Mouse (Mus musculus): ENCODE results near the gene Fbxo17. TPM values are rescaled to one million over a fixed set of nuclear protein-coding genes. Genes with fewer than 3 reads are reported as not detected.
A peak's percentile ranks its signal among the peaks of the same experiment; 100 is the strongest.

The Fbxo17 gene
- total RNA-seq, 2 experiments from 2014 or later = 1.5 to 1.9 TPM

- peak; percentile 98 to 100 for DNase-seq (ENCODE audit: low spot score in 2 of 2)
These were observed 49.7 kb downstream of the Fbxo17 start, which contains the start of gene Sirt2 for GRCm38 (mm10) chr7:28766173-28766879. TSS of gene Sirt2 (plus strand) at chr7:28766735.

GRCm38 (mm10) chr7:28766910-28767309 is 50.3 kb downstream of the Fbxo17 start:
- DNase-seq (ENCODE audit: low spot score in 2 of 2) = no peak

GRCm38 (mm10) chr7:28767462-28767965 is 50.9 kb downstream of the Fbxo17 start, which contains the start of gene Nfkbib:
TSS of gene Nfkbib (minus strand) at chr7:28767512.
- no peak for DNase-seq (ENCODE audit: low spot score in 2 of 2)

- no peak for DNase-seq (ENCODE audit: low spot score in 2 of 2)
These were observed 52.9 kb downstream of the Fbxo17 start for GRCm38 (mm10) chr7:28769414-28769958.

- DNase-seq (ENCODE audit: low spot score in 2 of 2) = no peak
These were observed 53.7 kb downstream of the Fbxo17 start for GRCm38 (mm10) chr7:28770309-28770708.

GRCm38 (mm10) chr7:28771867-28772266 is 55.3 kb downstream of the Fbxo17 start:
- no peak for DNase-seq (ENCODE audit: low spot score in 2 of 2)

- no peak for DNase-seq (ENCODE audit: low spot score in 2 of 2)
These were observed 56.6 kb downstream of the Fbxo17 start for GRCm38 (mm10) chr7:28773163-28773562.

- DNase-seq (ENCODE audit: low spot score in 2 of 2) = peak in 1 of 2 experiments; percentile 35
These were observed 57.6 kb downstream of the Fbxo17 start for GRCm38 (mm10) chr7:28774164-28774563.

GRCm38 (mm10) chr7:28775129-28775528 is 58.5 kb downstream of the Fbxo17 start:
- DNase-seq (ENCODE audit: low spot score in 2 of 2) = no peak

GRCm38 (mm10) chr7:28778825-28779224 is 62.2 kb downstream of the Fbxo17 start:
- no peak for DNase-seq (ENCODE audit: low spot score in 2 of 2)

- DNase-seq (ENCODE audit: low spot score in 2 of 2) = peak; percentile 81 to 96
These were observed 63.6 kb downstream of the Fbxo17 start for GRCm38 (mm10) chr7:28780067-28780658.

- DNase-seq (ENCODE audit: low spot score in 2 of 2) = no peak
These were observed 64.3 kb downstream of the Fbxo17 start for GRCm38 (mm10) chr7:28780857-28781256.

- DNase-seq (ENCODE audit: low spot score in 2 of 2) = no peak
These were observed 64.7 kb downstream of the Fbxo17 start for GRCm38 (mm10) chr7:28781261-28781663.

- DNase-seq (ENCODE audit: low spot score in 2 of 2) = no peak
These were observed 68.6 kb downstream of the Fbxo17 start for GRCm38 (mm10) chr7:28785161-28785560.

Other genes with a start within 250 kb of the Fbxo17 start
- gene Ifnl2, start 206.3 kb upstream of the Fbxo17 start, total RNA-seq (2021) = not detected
- gene Ifnl3, start 194.0 kb upstream of the Fbxo17 start, total RNA-seq (2021) = not detected
- gene Sycn, start 175.9 kb upstream of the Fbxo17 start, total RNA-seq (2021) = not detected
- gene Nccrp1, start 169.6 kb upstream of the Fbxo17 start, total RNA-seq (2021) = under 1 TPM in 1 of 2 experiments, not detected in 1; 0.28 TPM
- gene Samd4b, start 118.7 kb upstream of the Fbxo17 start, total RNA-seq (2021) = 10 to 100 TPM; 74.1 to 77.1 TPM
- 10 to 100 TPM; 12.7 to 14.6 TPM for gene Pak4, start 118.6 kb upstream of the Fbxo17 start, total RNA-seq (2021)
- 1 to 10 TPM; 1.4 to 4.6 TPM for gene Acp7, start 85.5 kb upstream of the Fbxo17 start, total RNA-seq (2021)
- 10 to 100 TPM; 18.9 to 21.7 TPM for gene Fbxo27, start 24.0 kb upstream of the Fbxo17 start, total RNA-seq (2021)
- 10 to 100 TPM; 60.6 to 67.1 TPM for gene Mrps12, start 25.0 kb downstream of the Fbxo17 start, total RNA-seq (2021)
- gene Sars2, start 25.2 kb downstream of the Fbxo17 start, total RNA-seq (2021) = 10 to 100 TPM; 11.1 to 11.2 TPM
- gene Ccer2, start 39.4 kb downstream of the Fbxo17 start, total RNA-seq (2021) = under 1 TPM; 0.30 to 0.63 TPM
- gene Sirt2, start 49.9 kb downstream of the Fbxo17 start, total RNA-seq (2021) = 100 to 1,000 TPM; 125 to 129 TPM
- 10 to 100 TPM; 29.0 to 29.2 TPM for gene Nfkbib, start 50.7 kb downstream of the Fbxo17 start, total RNA-seq (2021)
- gene Rinl, start 72.2 kb downstream of the Fbxo17 start, total RNA-seq (2021) = 1 to 10 TPM; 2.4 to 3.0 TPM
- gene Hnrnpl, start 91.7 kb downstream of the Fbxo17 start, total RNA-seq (2021) = 100 to 1,000 TPM; 407 to 414 TPM
- 10 to 100 TPM; 63.1 to 71.0 TPM for gene Ech1, start 108.4 kb downstream of the Fbxo17 start, total RNA-seq (2021)
- gene Lgals4, start 117.0 kb downstream of the Fbxo17 start, total RNA-seq (2021) = 1 to 10 TPM; 3.5 to 5.6 TPM
- not detected for gene Lgals7, start 147.0 kb downstream of the Fbxo17 start, total RNA-seq (2021)
- gene Capn12, start 164.6 kb downstream of the Fbxo17 start, total RNA-seq (2021) = under 1 TPM; 0.50 to 0.76 TPM
- gene Actn4, start 245.5 kb downstream of the Fbxo17 start, total RNA-seq (2021) = 100 to 1,000 TPM; 127 to 136 TPM